Mouse (Mus musculus): ENCODE measurements around the gene Adh4.

DNA sequence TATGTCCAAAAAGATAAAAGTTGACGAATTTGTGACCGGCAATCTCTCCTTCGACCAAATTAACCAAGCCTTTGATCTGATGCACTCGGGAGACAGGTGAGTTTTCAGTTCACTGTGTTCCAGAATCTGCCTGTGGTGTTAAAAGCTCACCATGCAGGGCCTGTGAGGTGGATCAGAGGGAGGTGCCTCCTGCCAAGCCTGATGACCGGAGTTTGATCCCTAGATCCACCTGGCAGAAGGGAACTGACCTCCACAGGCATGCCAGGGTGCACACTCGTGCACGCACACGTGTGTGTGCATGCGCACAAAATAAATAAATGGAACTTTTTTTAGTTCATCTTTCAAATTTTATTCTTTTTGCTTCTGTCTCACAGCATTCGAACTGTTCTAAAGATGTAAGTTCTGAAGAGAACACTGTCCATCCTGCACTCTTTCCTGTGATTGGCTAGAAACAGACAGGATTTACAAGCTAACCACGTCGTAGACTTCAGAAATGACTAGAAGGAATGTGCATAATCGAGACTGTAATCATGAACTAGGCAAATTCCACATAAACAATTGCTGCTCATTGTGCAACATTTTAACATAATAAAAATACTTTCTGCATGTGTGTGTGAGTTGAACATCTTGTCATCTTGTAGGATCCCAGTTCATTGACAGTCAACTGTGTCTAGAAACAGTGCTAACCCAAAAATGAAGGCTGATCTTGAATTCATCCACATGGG is 39.6 kb downstream of the Adh4 start:
- no peak for TF ChIP-seq POLR2A (IDR thresholded peaks at IDR 0.05; ENCODE audit: insufficient read length, low read depth)
- TF ChIP-seq MYOD1 (IDR thresholded peaks at IDR 0.05; ENCODE audit: control insufficient read depth in 1 of 3, insufficient read length in 2 of 3, low read depth in 2 of 3): no peak
- TF ChIP-seq TCF12 (IDR thresholded peaks at IDR 0.05; ENCODE audit: insufficient read depth, poor library complexity, severe bottlenecking): no peak
- TF ChIP-seq POLR2AphosphoS2 (IDR thresholded peaks at IDR 0.05; ENCODE audit: insufficient read length, low read depth): no peak
- TF ChIP-seq USF1 (IDR thresholded peaks at IDR 0.05; ENCODE audit: low read depth): no peak
- no peak for TF ChIP-seq MAX (IDR thresholded peaks at IDR 0.05; ENCODE audit: low read depth)
- no peak for TF ChIP-seq CEBPB (IDR thresholded peaks at IDR 0.05; ENCODE audit: insufficient read depth, poor library complexity, severe bottlenecking)
